Mouse (Mus musculus) CH12.LX (cell line): ENCODE results near the gene Sgsh. TPM values are rescaled to one million over a fixed set of nuclear protein-coding genes. Genes with fewer than 3 reads are reported as not detected.

Source experiments
- DNase-seq: peaks from one replicate; pipeline ENCODE4 v3.0.0-alpha.2; 2013; ENCODE audit errors: extremely low read depth
- H3K27ac ChIP-seq: 2 replicates; pipeline ENCODE4 v1.5.1; 2012; ENCODE audit warnings: low read depth, mild to moderate bottlenecking, control low read depth, moderate library complexity; ENCODE audit not compliant: insufficient read depth
- H3K27me3 ChIP-seq: replicated peaks from 2 replicates; pipeline ENCODE3; 2012; ENCODE audit warnings: inconsistent platforms
- H3K36me3 ChIP-seq, 2 experiments: replicated peaks in 1 of 2; 2 replicates each; pipeline versions ENCODE3 to v1.6.1; 2012; ENCODE audit warnings: inconsistent platforms in 1 of 2, low read length in 1 of 2, mild to moderate bottlenecking in 1 of 2, mixed read lengths in 1 of 2, moderate library complexity in 1 of 2; ENCODE audit not compliant: control insufficient read depth in 1 of 2, insufficient read depth in 1 of 2
- H3K4me1 ChIP-seq, 2 experiments: 2 replicates each; pipeline ENCODE4 v1.6.1; 2012; ENCODE audit warnings: inconsistent platforms in 1 of 2, moderate library complexity in 1 of 2; ENCODE audit not compliant: insufficient read depth in 2 of 2, control insufficient read depth in 1 of 2
- H3K4me2 ChIP-seq: 2 replicates; pipeline ENCODE4 v1.6.1; 2012; ENCODE audit warnings: low read depth, mild to moderate bottlenecking, control low read depth; ENCODE audit not compliant: poor library complexity, insufficient read depth, severe bottlenecking
- H3K4me3 ChIP-seq, 3 experiments: fragments of 150-350 bp in 1 of 3; sonication (generic) in 1 of 3; replicated peaks in 1 of 3; 2 replicates each; pipeline versions ENCODE3 to v1.5.1; 2011 to 2012; ENCODE audit warnings: low read depth in 2 of 3, low read length in 2 of 3, mild to moderate bottlenecking in 2 of 3, moderate library complexity in 2 of 3, control low read depth in 1 of 3, improper control_type of control experiment in 1 of 3, inconsistent platforms in 1 of 3, mixed read lengths in 1 of 3; ENCODE audit not compliant: poor library complexity in 1 of 3
- H3K79me2 ChIP-seq: replicated peaks from 2 replicates; pipeline ENCODE4 v1.6.1; 2012; ENCODE audit warnings: mild to moderate bottlenecking, moderate library complexity; ENCODE audit not compliant: control insufficient read depth, poor library complexity, insufficient read depth, severe bottlenecking; ENCODE audit errors: extremely low read depth
- H3K9ac ChIP-seq: 2 replicates; pipeline ENCODE4 v1.6.1; 2012; ENCODE audit warnings: low read depth, mild to moderate bottlenecking, control low read depth, moderate library complexity; ENCODE audit not compliant: insufficient read depth
- H3K9me3 ChIP-seq: replicated peaks from 2 replicates; pipeline ENCODE3; 2012; ENCODE audit warnings: low read length, inconsistent platforms, mixed read lengths
- CTCF ChIP-seq, 2 experiments: IDR thresholded peaks in 1 of 2; conservative IDR thresholded peaks in 1 of 2; 2 replicates each; pipeline ENCODE4 v1.5.1; 2011 to 2012; ENCODE audit warnings: low read depth in 2 of 2, low read length in 2 of 2, improper control_type of control experiment in 1 of 2, inconsistent platforms in 1 of 2, mild to moderate bottlenecking in 1 of 2, moderate library complexity in 1 of 2
- EP300 ChIP-seq: IDR thresholded peaks from 2 replicates; pipeline ENCODE4 v1.6.1; 2011; ENCODE audit warnings: low read length, improper control_type of control experiment
- ETS1 ChIP-seq: conservative IDR thresholded peaks from 2 replicates; pipeline ENCODE4 v1.6.1; 2012; ENCODE audit warnings: low read depth, mild to moderate bottlenecking, inconsistent platforms, low read length, improper control_type of control experiment, moderate library complexity
- IRF4 ChIP-seq: IDR thresholded peaks from 2 replicates; pipeline ENCODE4 v1.6.1; 2014; ENCODE audit warnings: low read depth, mild to moderate bottlenecking, inconsistent platforms, low read length, improper control_type of control experiment
- JUND ChIP-seq: conservative IDR thresholded peaks from 2 replicates; pipeline ENCODE4 v1.6.1; 2011; ENCODE audit warnings: low read depth, low read length, improper control_type of control experiment
- KAT2A ChIP-seq: IDR thresholded peaks from 2 replicates; pipeline ENCODE4 v1.6.1; 2012; ENCODE audit warnings: low read length, improper control_type of control experiment, inconsistent platforms; ENCODE audit not compliant: insufficient replicate concordance
- MAZ ChIP-seq: IDR thresholded peaks from 2 replicates; pipeline ENCODE4 v1.6.1; 2012; ENCODE audit warnings: low read depth, mild to moderate bottlenecking, inconsistent platforms, low read length, improper control_type of control experiment, moderate library complexity
- MXI1 ChIP-seq: IDR thresholded peaks from 2 replicates; pipeline ENCODE4 v1.6.1; 2011; ENCODE audit warnings: mild to moderate bottlenecking, low read depth, low read length, improper control_type of control experiment
- MYC ChIP-seq: IDR thresholded peaks from 2 replicates; pipeline ENCODE4 v1.6.1; 2011; ENCODE audit warnings: low read depth, mild to moderate bottlenecking, improper control_type of control experiment, low read length
- NELFE ChIP-seq: IDR thresholded peaks from 2 replicates; pipeline ENCODE4 v1.6.1; 2011; ENCODE audit warnings: low read depth, low read length, improper control_type of control experiment
- NRF1 ChIP-seq: IDR thresholded peaks from 2 replicates; pipeline ENCODE4 v1.6.1; 2014; ENCODE audit warnings: low read depth, mild to moderate bottlenecking, inconsistent platforms, low read length, improper control_type of control experiment, moderate library complexity
- PAX5 ChIP-seq: IDR thresholded peaks from 2 replicates; pipeline ENCODE4 v1.6.1; 2012; ENCODE audit warnings: low read length, inconsistent platforms, mixed read lengths
- POLR2AphosphoS2 ChIP-seq: IDR thresholded peaks from 2 replicates; pipeline ENCODE4 v1.6.1; 2011; ENCODE audit warnings: low read depth, low read length, improper control_type of control experiment
- RAD21 ChIP-seq: IDR thresholded peaks from 2 replicates; pipeline ENCODE4 v1.6.1; 2011; ENCODE audit warnings: low read depth, mild to moderate bottlenecking, low read length, improper control_type of control experiment, moderate library complexity
- RCOR1 ChIP-seq: conservative IDR thresholded peaks from 2 replicates; pipeline ENCODE4 v1.6.1; 2012; ENCODE audit warnings: low read depth, mild to moderate bottlenecking, inconsistent platforms, low read length, improper control_type of control experiment
- SMC3 ChIP-seq: IDR thresholded peaks from 2 replicates; pipeline ENCODE4 v1.6.1; 2011; ENCODE audit warnings: low read depth, low read length, improper control_type of control experiment
- TBP ChIP-seq: conservative IDR thresholded peaks from 2 replicates; pipeline ENCODE4 v1.6.1; 2011; ENCODE audit warnings: low read depth, low read length, improper control_type of control experiment
- TCF12 ChIP-seq: IDR thresholded peaks from 2 replicates; pipeline ENCODE4 v1.6.1; 2014; ENCODE audit warnings: low read depth, mild to moderate bottlenecking, inconsistent platforms, low read length, improper control_type of control experiment
- USF1 ChIP-seq: IDR thresholded peaks from 2 replicates; pipeline ENCODE4 v1.6.1; 2014; ENCODE audit warnings: low read depth, mild to moderate bottlenecking, inconsistent platforms, low read length, improper control_type of control experiment
- ZC3H11A ChIP-seq: IDR thresholded peaks from 2 replicates; pipeline ENCODE4 v1.6.1; 2012; ENCODE audit warnings: low read depth, mild to moderate bottlenecking, inconsistent platforms, low read length, improper control_type of control experiment
- ZKSCAN1 ChIP-seq: IDR thresholded peaks from 2 replicates; pipeline ENCODE4 v1.6.1; 2012; ENCODE audit warnings: low read depth, inconsistent platforms, low read length, improper control_type of control experiment, borderline replicate concordance
- dilution Hi-C: fragments of 300-500 bp; cut with MboI; formaldehyde crosslinking; loops from 2 replicates; pipeline ENCODE4 v1.14.3; 2020; ENCODE audit warnings: low sequenced_read_pairs; ENCODE audit not compliant: extremely low pct_unique_long_range_greater_than_20kb, extremely low pct_ligation_motif_present
- in situ Hi-C: fragments of 300-500 bp; cut with MboI; formaldehyde crosslinking; loops from 3 replicates; pipeline ENCODE4 v1.14.3; 2019; ENCODE audit warnings: low sequenced_read_pairs, low pct_ligation_motif_present, low pct_unique_long_range_greater_than_20kb, mixed read lengths
- polyA plus RNA-seq: library from polyadenylated mRNA; unstranded; fragments of >175 nt; gene quantifications from 2 replicates; pipeline ENCODE4 v1.2.1, GENCODE M21; 2012; ENCODE audit warnings: low read depth; ENCODE audit not compliant: insufficient read length
- total RNA-seq, 2 experiments: library from RNA; depleted of rRNA; stranded (reverse); fragments of 300-350 nt in 1 of 2; fragments of >200 nt in 1 of 2; gene quantifications; 2 replicates each; pipeline ENCODE4 v1.2.3; 2012 to 2014

Sgsh gene
- total and polyA plus RNA-seq, 3 experiments: 3.2 to 12.2 (median 10.6) TPM

GRCm38 (mm10) chr11:119339637-119340036 is 15.7 kb downstream of the Sgsh start (continued):
- TF ChIP-seq TBP (no peak), ZC3H11A (peak; percentile 84), RAD21 (no peak; the same call in none of the 2 replicates), SMC3 (peak; percentile 94), CTCF (conservative IDR thresholded peaks at IDR 0.05 in 1 of 2, IDR thresholded peaks at IDR 0.05 in 1 of 2; ENCODE audit: low read depth in 2 of 2, low read length in 2 of 2) (peak; percentile 95 to 98), EP300 (no peak), MAZ (peak; percentile 56; the same call in 1 of the 2 replicates)

GRCm38 (mm10) chr11:119339179-119339578 is 16.2 kb downstream of the Sgsh start:
- DNase-seq: no peak
- Histone ChIP-seq H3K4me1 (no peaks in the 10 kb centered on the region), H3K79me2 (no peaks in the 10 kb centered on the region)
- TF ChIP-seq MXI1: 0 out of 2 replicates have a peak, but pooled peaks have one; percentile 10
- no peak for TF ChIP-seq ZKSCAN1
- TF ChIP-seq PAX5: no peak
- TF ChIP-seq USF1: no peak
- TF ChIP-seq, all 38 proteins: peak for 1
- dilution Hi-C loops: no loop called here
- no peak overlapping the region for H3K4me3 ChIP-seq
- peaks cover 35% of the 10 kb centered on the region for H3K27me3 ChIP-seq
- no peaks in the 10 kb centered on the region for H3K9me3 ChIP-seq
- H3K36me3 ChIP-seq: peaks cover under 1 to 7% of the 10 kb centered on the region in 2 experiments
- no peak overlapping the region for H3K27ac ChIP-seq
- in situ Hi-C loops: no loop called here
- no peak overlapping the region for H3K9ac ChIP-seq
- no peak overlapping the region for H3K4me2 ChIP-seq

GRCm38 (mm10) chr11:119338271-119339059 is 16.9 kb downstream of the Sgsh start:
- no peak overlapping the region for H3K27ac ChIP-seq
- H3K4me1 ChIP-seq: no peaks in the 10 kb centered on the region
- dilution Hi-C loops (no loop called here), in situ Hi-C loops (no loop called here)
- H3K79me2 ChIP-seq: no peaks in the 10 kb centered on the region
- H3K27me3 ChIP-seq: peaks cover 43% of the 10 kb centered on the region
- H3K36me3 ChIP-seq: no peaks in the 10 kb centered on the region
- no peak for DNase-seq
- H3K9ac ChIP-seq: no peak overlapping the region
- no peak for TF ChIP-seq IRF4
- no peak for TF ChIP-seq TCF12
- TF ChIP-seq NELFE: no peak
- no peak for TF ChIP-seq NRF1
- TF ChIP-seq ETS1: no peak
- TF ChIP-seq JUND: no peak
- no peak for TF ChIP-seq MAZ
- TF ChIP-seq KAT2A: no peak
- no peak for TF ChIP-seq RCOR1
- TF ChIP-seq POLR2AphosphoS2: no peak
- TF ChIP-seq MYC: no peak
- no peak for TF ChIP-seq ZC3H11A
- no peak for TF ChIP-seq PAX5
- H3K4me2 ChIP-seq: no peak overlapping the region
- no peak overlapping the region for H3K4me3 ChIP-seq
- no peaks in the 10 kb centered on the region for H3K9me3 ChIP-seq
